Mouse (Mus musculus): Measurements from ENCODE around the gene Myl6.

DNA sequence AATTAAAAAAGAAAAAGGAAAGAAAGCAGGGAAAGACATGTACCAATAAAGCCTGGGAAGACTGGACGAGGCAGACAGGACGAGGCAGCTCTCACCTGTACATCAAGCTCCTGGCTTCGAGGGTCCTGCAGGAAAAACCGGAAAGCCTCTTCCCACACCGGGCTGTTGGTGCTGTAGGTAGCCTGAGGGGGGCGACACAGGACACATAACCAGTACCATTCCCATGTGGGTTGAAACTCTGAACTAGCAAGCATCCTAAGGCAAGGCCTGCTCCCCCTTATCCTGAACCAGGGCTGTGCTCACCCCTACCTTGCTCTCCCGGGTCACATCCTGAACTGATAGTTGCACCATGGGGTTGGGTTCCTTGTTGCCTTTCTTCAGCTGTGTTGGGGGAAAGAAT is 24.9 kb upstream of the Myl6 start:
- no peak for TF ChIP-seq FLI1 (IDR thresholded peaks at IDR 0.05; ENCODE audit: low read length)
- TF ChIP-seq GATA1 (IDR thresholded peaks at IDR 0.05; ENCODE audit: borderline replicate concordance, low read length), result no peak
